Mouse (Mus musculus) hindbrain, embryonic 10.5 days (tissue): ENCODE data around the gene Car9. TPM values are rescaled to one million over a fixed set of nuclear protein-coding genes. Genes with fewer than 3 reads are reported as not detected.

ENCODE experiments used
- DNase-seq: peaks from one replicate; pipeline ENCODE4 v3.0.0-alpha.2; 2017; ENCODE audit warnings: low spot score
- H3K27ac ChIP-seq: fragments of 300-500 bp; sonication (generic); 2 replicates; pipeline ENCODE4 v1.5.1; 2016; ENCODE audit warnings: mild to moderate bottlenecking, moderate library complexity
- H3K27me3 ChIP-seq: fragments of 300-500 bp; sonication (generic); 2 replicates; pipeline ENCODE4 v1.6.1; 2016; ENCODE audit warnings: mild to moderate bottlenecking; ENCODE audit not compliant: poor library complexity, insufficient read depth, severe bottlenecking
- H3K36me3 ChIP-seq: fragments of 300-500 bp; sonication (generic); 2 replicates; pipeline ENCODE4 v1.6.1; 2016; ENCODE audit warnings: mild to moderate bottlenecking, moderate library complexity
- H3K4me1 ChIP-seq: fragments of 300-500 bp; sonication (generic); replicated peaks from 2 replicates; pipeline ENCODE4 v1.6.1; 2016; ENCODE audit warnings: mild to moderate bottlenecking
- H3K4me3 ChIP-seq: fragments of 300-500 bp; sonication (generic); 2 replicates; pipeline ENCODE4 v1.5.1; 2016; ENCODE audit warnings: mild to moderate bottlenecking, moderate library complexity
- H3K9me3 ChIP-seq: fragments of 300-500 bp; sonication (generic); 2 replicates; pipeline ENCODE4 v1.6.1; 2016; ENCODE audit warnings: mild to moderate bottlenecking, moderate library complexity
- WGBS: fragments of 180-500 bp; shearing (Covaris S2); methylation state at CpG from one replicate; pipeline ENCODE4 v1.1.7; 2016; 5-methylcytosine and 5-hydroxymethylcytosine counted together
- polyA plus RNA-seq: library from polyadenylated mRNA; unstranded; fragments of >200 nt; fragmentation: Nextera tagmentation; extraction: Ambion mirVana; gene quantifications from 2 replicates; pipeline ENCODE4 v1.2.1, GENCODE M21; 2016

Gene Car9
- polyA plus RNA-seq, 1 experiment from 2014 or later, result 0.76 TPM

DNA sequence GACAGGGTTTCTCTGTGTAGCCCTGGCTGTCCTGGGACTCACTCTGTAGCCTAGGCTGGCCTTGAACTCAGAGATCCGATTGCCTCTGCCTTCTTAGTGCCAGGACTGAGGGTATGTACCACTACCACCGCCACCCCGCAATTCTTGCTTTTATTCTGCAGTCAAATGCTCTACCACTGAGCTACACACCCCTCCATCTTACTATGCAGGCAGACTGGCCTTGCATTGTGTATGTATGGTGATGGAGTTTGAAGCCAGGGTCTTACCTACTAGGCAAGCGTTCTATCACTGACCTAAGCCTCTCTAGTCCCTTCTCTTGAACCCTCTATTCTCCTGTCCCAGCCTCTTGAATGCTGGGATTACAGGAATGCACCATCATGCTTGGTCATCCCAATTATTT is 6.5 kb downstream of the Car9 start:
- Histone ChIP-seq H3K4me1 (peaks cover 16% of the 10 kb centered on the region), H3K36me3 (no peaks in the 10 kb centered on the region), H3K9me3 (no peaks in the 10 kb centered on the region), H3K4me3 (no peak overlapping the region), H3K27me3 (peaks cover 37% of the 10 kb centered on the region), H3K27ac (no peak overlapping the region)
- WGBS, result 89% methylated on average over 4 of the region's 4 CpGs
- no peak for DNase-seq

- no peaks in the 10 kb centered on the region for H3K9me3 ChIP-seq
- H3K27me3 ChIP-seq, result peaks cover 37% of the 10 kb centered on the region
- H3K4me3 ChIP-seq, result no peak overlapping the region
- no peaks in the 10 kb centered on the region for H3K36me3 ChIP-seq
- no peak for DNase-seq
- H3K27ac ChIP-seq, result no peak overlapping the region
- 82% methylated on average over 4 of the region's 4 CpGs for WGBS
- peaks cover 16% of the 10 kb centered on the region for H3K4me1 ChIP-seq
These were observed 7.0 kb downstream of the Car9 start for GRCm38 (mm10) chr4:43513791-43514190.

DNA sequence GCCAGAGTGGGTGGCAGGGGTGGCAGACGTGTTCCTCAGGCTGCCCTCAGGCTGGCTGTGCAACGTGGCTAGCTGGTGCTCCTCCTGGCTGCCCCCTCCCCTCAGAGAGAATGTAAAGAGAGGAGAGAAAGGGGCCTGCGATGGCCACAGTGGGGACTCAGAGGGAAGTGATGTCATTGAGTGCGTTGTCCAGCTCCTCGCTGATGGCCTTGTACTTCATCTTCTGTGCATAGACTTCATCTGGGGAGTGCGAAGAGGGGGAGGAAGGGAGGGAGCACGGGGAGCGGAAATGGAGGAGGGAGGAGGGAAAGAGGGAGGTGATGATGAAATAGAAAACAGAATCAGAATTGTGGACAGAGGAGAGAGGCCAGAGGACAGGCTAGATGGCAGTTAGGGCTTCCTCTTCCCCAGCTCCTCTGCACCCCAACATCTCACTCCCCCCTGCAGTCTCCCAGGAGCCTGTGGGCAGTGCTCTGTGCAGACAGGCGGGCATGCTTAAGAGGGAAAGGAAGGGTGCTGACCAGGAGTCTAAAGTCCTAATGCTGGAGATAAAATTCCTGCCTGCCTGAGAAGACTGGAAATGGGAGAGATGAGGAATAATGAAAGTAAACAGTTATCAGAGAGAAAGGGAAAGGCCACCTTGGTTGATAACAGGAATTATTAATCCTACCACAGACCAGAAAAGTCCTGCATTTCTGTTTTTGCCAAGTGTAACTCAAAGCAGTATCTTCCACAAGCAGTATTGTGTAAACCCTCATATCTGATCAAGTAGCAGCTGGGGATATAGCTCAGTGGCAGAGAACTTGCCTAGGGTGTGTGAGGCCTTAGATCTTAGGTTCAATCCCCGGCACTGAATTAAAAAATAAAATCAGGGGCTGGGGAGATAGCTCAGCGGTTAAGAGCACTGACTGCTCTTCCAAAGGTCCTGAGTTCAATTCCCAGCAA is 9.3 kb downstream of the Car9 start:
- Histone ChIP-seq H3K27ac (no peak overlapping the region), H3K27me3 (peaks cover 38% of the 10 kb centered on the region), H3K4me3 (no peak overlapping the region), H3K36me3 (no peaks in the 10 kb centered on the region), H3K4me1 (peaks cover 28% of the 10 kb centered on the region), H3K9me3 (no peaks in the 10 kb centered on the region)
- WGBS, result 74% methylated on average over 11 of the region's 11 CpGs
- no peak for DNase-seq

DNA sequence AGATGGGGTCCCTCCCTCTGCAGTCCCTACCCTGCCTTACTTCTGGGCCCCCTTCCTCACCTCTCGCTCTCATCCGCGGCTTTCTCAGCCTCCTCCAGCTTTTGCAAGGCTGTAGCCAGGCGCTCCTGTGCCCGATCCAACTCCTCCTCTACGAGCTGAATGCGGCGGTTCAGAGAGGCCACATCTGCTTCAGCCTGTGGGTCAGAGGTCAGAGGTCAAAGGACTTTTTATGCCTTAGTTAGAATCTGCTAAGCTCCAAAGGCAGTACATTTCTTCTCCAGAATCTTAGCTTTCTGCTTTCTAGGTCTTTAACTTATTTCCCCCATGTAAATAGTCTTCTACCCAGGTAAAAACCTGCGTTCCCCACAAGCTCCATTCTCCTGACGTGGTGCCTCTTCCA is 12.8 kb downstream of the Car9 start:
- WGBS, result 12% methylated on average over 10 of the region's 10 CpGs
- peaks cover 63% of the 10 kb centered on the region for H3K4me1 ChIP-seq
- H3K36me3 ChIP-seq, result no peaks in the 10 kb centered on the region
- H3K9me3 ChIP-seq, result no peaks in the 10 kb centered on the region
- DNase-seq, result peak; percentile 32
- H3K27ac ChIP-seq, result peak overlapping the region; percentile 40; the same call in 1 of the 2 replicates
- H3K4me3 ChIP-seq, result peak overlapping the region; percentile 35
- H3K27me3 ChIP-seq, result peaks cover 69% of the 10 kb centered on the region

- peak overlapping the region; percentile 35 for H3K4me3 ChIP-seq
- no peaks in the 10 kb centered on the region for H3K9me3 ChIP-seq
- no peaks in the 10 kb centered on the region for H3K36me3 ChIP-seq
- peak; percentile 89 for DNase-seq
- H3K27me3 ChIP-seq, result peaks cover 73% of the 10 kb centered on the region
- WGBS, result 13% methylated on average over 6 of the region's 6 CpGs
- peaks cover 64% of the 10 kb centered on the region for H3K4me1 ChIP-seq
- H3K27ac ChIP-seq, result no peak overlapping the region
These were observed 13.2 kb downstream of the Car9 start for GRCm38 (mm10) chr4:43519956-43520355.

- Histone ChIP-seq H3K27me3 (peaks cover 40% of the 10 kb centered on the region), H3K4me1 (peaks cover 18% of the 10 kb centered on the region), H3K36me3 (peaks cover 24% of the 10 kb centered on the region), H3K4me3 (no peak overlapping the region), H3K27ac (no peak overlapping the region), H3K9me3 (no peaks in the 10 kb centered on the region)
- no peak for DNase-seq
- 69% methylated on average over 5 of the region's 5 CpGs for WGBS
These were observed 21.1 kb downstream of the Car9 start for GRCm38 (mm10) chr4:43527880-43528279.

DNA sequence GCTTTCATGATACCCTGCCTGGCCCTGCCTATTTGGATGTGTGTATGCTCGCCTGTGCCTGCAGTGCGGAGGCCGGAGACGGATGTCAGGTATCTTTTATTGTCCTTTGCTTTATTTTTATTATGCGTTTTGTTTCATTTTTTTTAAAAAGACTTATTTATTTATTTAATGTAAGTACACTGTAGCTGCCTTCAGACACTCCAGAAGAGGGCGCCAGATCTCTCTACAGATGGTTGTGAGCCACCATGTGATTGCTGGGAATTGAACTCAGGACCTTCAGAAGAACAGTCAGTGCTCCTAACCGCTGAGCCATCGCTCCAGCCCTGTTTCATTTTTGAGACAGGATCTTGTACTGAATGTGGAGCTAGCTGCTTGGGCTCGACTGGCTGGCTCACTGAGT is 21.7 kb downstream of the Car9 start:
- no peaks in the 10 kb centered on the region for H3K9me3 ChIP-seq
- no peak overlapping the region for H3K4me3 ChIP-seq
- no peak for DNase-seq
- H3K36me3 ChIP-seq, result peaks cover 30% of the 10 kb centered on the region
- peaks cover 34% of the 10 kb centered on the region for H3K27me3 ChIP-seq
- peaks cover 12% of the 10 kb centered on the region for H3K4me1 ChIP-seq
- no peak overlapping the region for H3K27ac ChIP-seq
- 83% methylated on average over 9 of the region's 9 CpGs for WGBS

- DNase-seq, result no peak
- H3K27ac ChIP-seq, result no peak overlapping the region
- peaks cover 46% of the 10 kb centered on the region for H3K36me3 ChIP-seq
- 78% methylated on average over 8 of the region's 8 CpGs for WGBS
- H3K27me3 ChIP-seq, result peaks cover 18% of the 10 kb centered on the region
- H3K9me3 ChIP-seq, result no peaks in the 10 kb centered on the region
- no peaks in the 10 kb centered on the region for H3K4me1 ChIP-seq
- no peak overlapping the region for H3K4me3 ChIP-seq
These were observed 23.3 kb downstream of the Car9 start for GRCm38 (mm10) chr4:43530081-43530501.

GRCm38 (mm10) chr4:43530581-43530980 is 23.8 kb downstream of the Car9 start:
- no peak overlapping the region for H3K4me3 ChIP-seq
- peaks cover 13% of the 10 kb centered on the region for H3K27me3 ChIP-seq
- no peaks in the 10 kb centered on the region for H3K4me1 ChIP-seq
- H3K9me3 ChIP-seq, result no peaks in the 10 kb centered on the region
- DNase-seq, result peak; percentile 72
- peaks cover 51% of the 10 kb centered on the region for H3K36me3 ChIP-seq
- 30% methylated on average over 7 of the region's 7 CpGs for WGBS
- no peak overlapping the region for H3K27ac ChIP-seq

- H3K27me3 ChIP-seq, result no peaks in the 10 kb centered on the region
- H3K9me3 ChIP-seq, result no peaks in the 10 kb centered on the region
- peaks cover 78% of the 10 kb centered on the region for H3K36me3 ChIP-seq
- 87% methylated on average over 9 of the region's 9 CpGs for WGBS
- H3K27ac ChIP-seq, result no peak overlapping the region
- no peaks in the 10 kb centered on the region for H3K4me1 ChIP-seq
- no peak overlapping the region for H3K4me3 ChIP-seq
- no peak for DNase-seq
These were observed 26.5 kb downstream of the Car9 start for GRCm38 (mm10) chr4:43533270-43533669.

DNA sequence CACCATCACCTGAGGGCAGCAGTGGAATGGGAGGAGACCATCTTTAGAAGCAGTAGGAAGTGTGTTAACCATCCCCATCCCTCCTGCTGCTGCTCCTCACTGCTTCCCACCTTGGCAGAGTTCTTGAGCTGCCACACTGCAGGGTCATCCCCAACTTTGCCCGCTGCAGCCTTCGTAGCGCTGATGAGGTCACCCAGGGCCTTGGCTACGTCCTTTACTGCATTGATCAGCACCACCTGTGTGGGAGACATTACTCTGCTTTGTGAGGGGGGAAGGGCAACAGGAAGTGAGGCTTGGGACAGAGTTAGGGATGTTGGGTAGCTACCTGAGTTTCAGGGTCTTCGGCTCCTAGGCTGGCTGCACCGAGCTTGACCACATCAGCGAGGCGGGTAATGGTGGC is 28.9 kb downstream of the Car9 start:
- no peak for DNase-seq
- H3K36me3 ChIP-seq, result peaks cover 100% of the 10 kb centered on the region
- no peak overlapping the region for H3K27ac ChIP-seq
- no peaks in the 10 kb centered on the region for H3K27me3 ChIP-seq
- no peaks in the 10 kb centered on the region for H3K4me1 ChIP-seq
- H3K4me3 ChIP-seq, result no peak overlapping the region
- WGBS, result 96% methylated on average over 8 of the region's 8 CpGs
- H3K9me3 ChIP-seq, result no peaks in the 10 kb centered on the region

DNA sequence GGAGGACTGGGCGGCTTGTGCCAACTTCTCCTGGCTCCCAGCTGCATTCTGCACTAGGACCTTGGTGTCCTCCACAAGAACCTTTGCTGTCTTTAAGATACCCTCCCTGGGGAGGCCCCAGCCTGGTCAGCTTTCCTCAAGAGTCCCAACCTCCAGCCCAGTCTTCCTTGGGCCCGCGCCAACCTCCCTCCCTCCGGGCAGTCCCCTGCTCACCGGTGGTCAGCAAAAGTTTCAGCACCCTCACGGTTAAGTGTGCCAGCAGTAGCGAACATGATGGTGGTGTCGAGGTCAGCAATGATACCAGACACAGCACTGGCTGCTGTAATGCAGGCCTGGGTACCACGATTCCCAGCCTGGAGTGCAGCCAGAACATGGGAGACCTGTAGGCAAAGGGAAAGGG is 29.3 kb downstream of the Car9 start:
- H3K9me3 ChIP-seq, result no peaks in the 10 kb centered on the region
- H3K27ac ChIP-seq, result no peak overlapping the region
- WGBS, result 95% methylated on average over 9 of the region's 9 CpGs
- H3K4me3 ChIP-seq, result no peak overlapping the region
- DNase-seq, result no peak
- no peaks in the 10 kb centered on the region for H3K4me1 ChIP-seq
- H3K36me3 ChIP-seq, result peaks cover 100% of the 10 kb centered on the region
- no peaks in the 10 kb centered on the region for H3K27me3 ChIP-seq

DNA sequence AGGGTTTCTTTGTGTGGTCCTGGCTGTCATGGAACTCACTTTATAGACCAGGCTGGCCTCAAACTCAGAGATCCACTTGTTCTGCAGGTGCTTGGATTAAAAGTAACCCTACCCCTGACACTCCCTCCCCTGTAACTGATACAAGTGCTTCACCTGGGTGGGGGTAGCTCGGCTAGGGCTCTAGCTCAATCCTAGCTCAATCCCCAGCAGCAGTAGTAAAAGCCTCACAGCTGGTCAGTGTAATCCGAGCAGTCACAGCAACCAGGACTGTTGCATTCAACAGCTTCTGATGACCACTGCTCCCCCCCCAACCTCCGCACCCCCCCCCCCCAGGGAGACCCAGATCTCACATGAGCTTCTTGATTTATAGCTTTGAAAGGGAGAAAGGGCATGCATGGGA is 35.3 kb downstream of the Car9 start:
- Histone ChIP-seq H3K27me3 (no peaks in the 10 kb centered on the region), H3K36me3 (peaks cover 100% of the 10 kb centered on the region), H3K4me1 (no peaks in the 10 kb centered on the region), H3K9me3 (no peaks in the 10 kb centered on the region), H3K27ac (no peak overlapping the region), H3K4me3 (no peak overlapping the region)
- no peak for DNase-seq
- 73% methylated on average over 3 of the region's 3 CpGs for WGBS
